Mouse (Mus musculus): ENCODE data around the gene Id2. TPM values are rescaled to one million over a fixed set of nuclear protein-coding genes. Genes with fewer than 3 reads are reported as not detected.

Id2 gene
- polyA plus RNA-seq, 1 experiment from 2014 or later: 543 TPM

- Histone ChIP-seq H3K27ac (0 out of 2 replicates have a peak overlapping the region, but pooled peaks have one; percentile 22), H3K27me3 (no peaks in the 10 kb centered on the region), H3K4me2 (peak overlapping the region; percentile 37), H3K4me3 (no peak overlapping the region), H3K9me3 (no peaks in the 10 kb centered on the region), H3K36me3 (no peaks in the 10 kb centered on the region), H3K4me1 (peaks cover 47% of the 10 kb centered on the region), H3K9ac (no peak overlapping the region)
- ATAC-seq (ENCODE audit: insufficient number of reproducible peaks, insufficient read depth, low FRiP score, low TSS enrichment, low read depth): 0 out of 2 replicates have a peak, but pooled peaks have one; percentile 29
- 11% methylated on average over 19 of the region's 19 CpGs for WGBS
These were observed 27.7 kb upstream of the Id2 start for GRCm38 (mm10) chr12:25124431-25125238.

- 95% methylated on average over 4 of the region's 4 CpGs for WGBS
- no peaks in the 10 kb centered on the region for H3K36me3 ChIP-seq
- peaks cover 23% of the 10 kb centered on the region for H3K4me1 ChIP-seq
- no peak overlapping the region for H3K27ac ChIP-seq
- H3K9me3 ChIP-seq: no peaks in the 10 kb centered on the region
- H3K4me2 ChIP-seq: no peak overlapping the region
- no peak overlapping the region for H3K9ac ChIP-seq
- H3K4me3 ChIP-seq: no peak overlapping the region
- H3K27me3 ChIP-seq: no peaks in the 10 kb centered on the region
- ATAC-seq (ENCODE audit: insufficient number of reproducible peaks, insufficient read depth, low FRiP score, low TSS enrichment, low read depth): no peak
These were observed 23.8 kb upstream of the Id2 start for GRCm38 (mm10) chr12:25120753-25121152.

GRCm38 (mm10) chr12:25119278-25119677 lies 22.3 kb upstream of the Id2 start:
- Histone ChIP-seq H3K9ac (no peak overlapping the region), H3K27me3 (no peaks in the 10 kb centered on the region), H3K4me2 (no peak overlapping the region), H3K9me3 (no peaks in the 10 kb centered on the region), H3K4me3 (no peak overlapping the region), H3K4me1 (peaks cover 10% of the 10 kb centered on the region), H3K36me3 (no peaks in the 10 kb centered on the region), H3K27ac (no peak overlapping the region)
- 42% methylated on average over 15 of the region's 15 CpGs for WGBS
- ATAC-seq (ENCODE audit: insufficient number of reproducible peaks, insufficient read depth, low FRiP score, low TSS enrichment, low read depth): no peak

GRCm38 (mm10) chr12:25117856-25118511 lies 21.0 kb upstream of the Id2 start:
- no peaks in the 10 kb centered on the region for H3K27me3 ChIP-seq
- H3K4me2 ChIP-seq: no peak overlapping the region
- no peak for ATAC-seq (ENCODE audit: insufficient number of reproducible peaks, insufficient read depth, low FRiP score, low TSS enrichment, low read depth)
- 81% methylated on average over 4 of the region's 4 CpGs for WGBS
- H3K27ac ChIP-seq: no peak overlapping the region
- no peak overlapping the region for H3K4me3 ChIP-seq
- 0 out of 2 replicates have a peak, but pooled peaks cover 3% of the 10 kb centered on the region for H3K4me1 ChIP-seq
- no peaks in the 10 kb centered on the region for H3K36me3 ChIP-seq
- H3K9me3 ChIP-seq: no peaks in the 10 kb centered on the region
- H3K9ac ChIP-seq: no peak overlapping the region

- no peak overlapping the region for H3K9ac ChIP-seq
- no peaks in the 10 kb centered on the region for H3K9me3 ChIP-seq
- ATAC-seq (ENCODE audit: insufficient number of reproducible peaks, insufficient read depth, low FRiP score, low TSS enrichment, low read depth): no peak
- no peaks in the 10 kb centered on the region for H3K27me3 ChIP-seq
- WGBS: 86% methylated on average over 2 of the region's 2 CpGs
- H3K36me3 ChIP-seq: no peaks in the 10 kb centered on the region
- H3K4me1 ChIP-seq: 0 out of 2 replicates have a peak, but pooled peaks cover 3% of the 10 kb centered on the region
- H3K27ac ChIP-seq: no peak overlapping the region
- H3K4me2 ChIP-seq: no peak overlapping the region
- H3K4me3 ChIP-seq: no peak overlapping the region
These were observed 19.2 kb upstream of the Id2 start for GRCm38 (mm10) chr12:25116126-25116525.

- ATAC-seq (ENCODE audit: insufficient number of reproducible peaks, insufficient read depth, low FRiP score, low TSS enrichment, low read depth): no peak
- no peaks in the 10 kb centered on the region for H3K36me3 ChIP-seq
These were observed 17.5 kb upstream of the Id2 start for GRCm38 (mm10) chr12:25114426-25114825.

GRCm38 (mm10) chr12:25113357-25113756 lies 16.4 kb upstream of the Id2 start:
- WGBS: 83% methylated on average over 2 of the region's 2 CpGs

More at GRCm38 (mm10) chr12:25114426-25114825, 17.5 kb upstream of the Id2 start:
- no peaks in the 10 kb centered on the region for H3K9me3 ChIP-seq
- no peak overlapping the region for H3K4me2 ChIP-seq
- no peak overlapping the region for H3K27ac ChIP-seq
- 80% methylated on average over 1 of the region's 1 CpGs for WGBS
- no peaks in the 10 kb centered on the region for H3K27me3 ChIP-seq
- 0 out of 2 replicates have a peak, but pooled peaks cover 3% of the 10 kb centered on the region for H3K4me1 ChIP-seq
- no peak overlapping the region for H3K9ac ChIP-seq
- no peak overlapping the region for H3K4me3 ChIP-seq

GRCm38 (mm10) chr12:25112806-25113205 lies 15.9 kb upstream of the Id2 start:
- no peak overlapping the region for H3K9ac ChIP-seq
- no peak for ATAC-seq (ENCODE audit: insufficient number of reproducible peaks, insufficient read depth, low FRiP score, low TSS enrichment, low read depth)
- 95% methylated on average over 2 of the region's 2 CpGs for WGBS

More at GRCm38 (mm10) chr12:25113357-25113756, 16.4 kb upstream of the Id2 start:
- Histone ChIP-seq H3K9me3 (no peaks in the 10 kb centered on the region), H3K4me3 (no peak overlapping the region), H3K27ac (no peak overlapping the region), H3K4me2 (no peak overlapping the region), H3K36me3 (no peaks in the 10 kb centered on the region), H3K9ac (no peak overlapping the region), H3K27me3 (no peaks in the 10 kb centered on the region), H3K4me1 (no peaks in the 10 kb centered on the region)
- no peak for ATAC-seq (ENCODE audit: insufficient number of reproducible peaks, insufficient read depth, low FRiP score, low TSS enrichment, low read depth)

GRCm38 (mm10) chr12:25110682-25111078 lies 13.7 kb upstream of the Id2 start:
- Histone ChIP-seq H3K9me3 (no peaks in the 10 kb centered on the region), H3K4me3 (no peak overlapping the region), H3K27ac (no peak overlapping the region), H3K4me2 (no peak overlapping the region), H3K36me3 (no peaks in the 10 kb centered on the region), H3K4me1 (peaks cover 8% of the 10 kb centered on the region), H3K9ac (no peak overlapping the region), H3K27me3 (no peaks in the 10 kb centered on the region)
- 88% methylated on average over 7 of the region's 7 CpGs for WGBS
- no peak for ATAC-seq (ENCODE audit: insufficient number of reproducible peaks, insufficient read depth, low FRiP score, low TSS enrichment, low read depth)

More at GRCm38 (mm10) chr12:25112806-25113205, 15.9 kb upstream of the Id2 start:
- no peaks in the 10 kb centered on the region for H3K27me3 ChIP-seq
- no peak overlapping the region for H3K4me2 ChIP-seq
- H3K4me1 ChIP-seq: no peaks in the 10 kb centered on the region
- H3K4me3 ChIP-seq: no peak overlapping the region
- no peaks in the 10 kb centered on the region for H3K36me3 ChIP-seq
- no peaks in the 10 kb centered on the region for H3K9me3 ChIP-seq
- no peak overlapping the region for H3K27ac ChIP-seq

- no peak for ATAC-seq (ENCODE audit: insufficient number of reproducible peaks, insufficient read depth, low FRiP score, low TSS enrichment, low read depth)
- Histone ChIP-seq H3K9ac (no peak overlapping the region), H3K4me3 (no peak overlapping the region), H3K36me3 (no peaks in the 10 kb centered on the region), H3K4me1 (peaks cover 8% of the 10 kb centered on the region), H3K27me3 (no peaks in the 10 kb centered on the region), H3K4me2 (no peak overlapping the region), H3K9me3 (no peaks in the 10 kb centered on the region), H3K27ac (no peak overlapping the region)
- 64% methylated on average over 7 of the region's 7 CpGs for WGBS
These were observed 13.2 kb upstream of the Id2 start for GRCm38 (mm10) chr12:25109971-25110681.

GRCm38 (mm10) chr12:25108865-25109264 lies 11.9 kb upstream of the Id2 start:
- no peak for ATAC-seq (ENCODE audit: insufficient number of reproducible peaks, insufficient read depth, low FRiP score, low TSS enrichment, low read depth)
- H3K27me3 ChIP-seq: no peaks in the 10 kb centered on the region
- no peak overlapping the region for H3K4me2 ChIP-seq
- no peaks in the 10 kb centered on the region for H3K36me3 ChIP-seq
- H3K9ac ChIP-seq: no peak overlapping the region
- no peak overlapping the region for H3K4me3 ChIP-seq
- WGBS: 63% methylated on average over 2 of the region's 2 CpGs
- no peak overlapping the region for H3K27ac ChIP-seq
- peaks cover 8% of the 10 kb centered on the region for H3K4me1 ChIP-seq
- no peaks in the 10 kb centered on the region for H3K9me3 ChIP-seq

All from embryonic facial prominence, embryonic 13.5 days (tissue).